Comparison of ENCODE assay signal across 38 mouse cellular contexts in genomic region chr5:88489004-88489403, GRCm38 (mm10). TPM values are rescaled to one million over a fixed set of nuclear protein-coding genes. Genes with fewer than 3 reads are reported as not detected.
"Had no signal": no experiment of that assay in that cellular context is flagged by ENCODE, and none has a peak within 500 bp of the region (broad histone marks: within the 10 kb centered on the region; RNA-seq: fewer than 3 reads in every experiment).

No protein-coding gene starts in this region.

- H3K36me3 ChIP-seq: heart, embryonic 10.5 days; heart, embryonic 12.5 days; hindbrain, embryonic 10.5 days; hindbrain, embryonic 12.5 days; limb, embryonic 10.5 days; limb, embryonic 12.5 days; liver, embryonic 13.5 days; liver, embryonic 15.5 days had no signal

- ATAC-seq: hindbrain, embryonic 16.5 days; intestine, embryonic 16.5 days had no signal

- H3K4me1 ChIP-seq: heart, embryonic 10.5 days; heart, embryonic 12.5 days; hindbrain, embryonic 12.5 days; limb, embryonic 10.5 days; limb, embryonic 12.5 days; liver, embryonic 13.5 days; liver, embryonic 15.5 days had no signal

- DNase-seq: gastrocnemius, adult 2 months; gastrocnemius, postnatal 14 days; gastrocnemius, postnatal 36 days; heart, adult 18-20 months; heart, postnatal 10 days; heart, postnatal 4 days; kidney, adult 11 months; kidney, adult 8-10 months; kidney, postnatal 10 days; kidney, postnatal 25 days; kidney, postnatal 4 days; liver; liver, embryonic 13.5 days had no signal

- H3K27me3 ChIP-seq: heart, embryonic 12.5 days; hindbrain, embryonic 12.5 days; limb, embryonic 12.5 days; liver, embryonic 13.5 days; liver, embryonic 15.5 days had no signal

- H3K4me3 ChIP-seq: gastrocnemius, adult 2 months; heart, embryonic 10.5 days; heart, embryonic 12.5 days; hindbrain, embryonic 10.5 days; hindbrain, embryonic 12.5 days; layer of hippocampus, adult 2 months; left cerebral cortex, adult 2 months; limb, embryonic 10.5 days; limb, embryonic 12.5 days; liver, embryonic 13.5 days; liver, embryonic 15.5 days had no signal

- H3K27ac ChIP-seq: gastrocnemius, adult 2 months; heart, embryonic 10.5 days; hindbrain, embryonic 10.5 days; hindbrain, embryonic 12.5 days; hindbrain, embryonic 14.5 days; layer of hippocampus, adult 2 months; left cerebral cortex, adult 2 months; limb, embryonic 10.5 days; limb, embryonic 12.5 days; liver, embryonic 13.5 days; liver, embryonic 15.5 days had no signal

RNA-seq across cellular contexts. Expression of gene Enam, which starts 1.2 kb away (rescaled TPM):
- total RNA-seq: gastrocnemius, adult 2 months; gastrocnemius, postnatal 14 days; gastrocnemius, postnatal 36 days; heart, adult 18-20 months; heart, adult 8-10 months; heart, postnatal 10 days; heart, postnatal 25 days; heart, postnatal 4 days; layer of hippocampus, adult 2 months; layer of hippocampus, postnatal 10 days; layer of hippocampus, postnatal 25 days; left cerebral cortex, adult 2 months; left cerebral cortex, postnatal 14 days; left cerebral cortex, postnatal 36 days had no signal
- polyA plus RNA-seq: gonadal fat pad, adult 2 months; heart, embryonic 10.5 days; heart, embryonic 12.5 days; heart, embryonic 14.5 days; heart, embryonic 16.5 days; hindbrain, embryonic 10.5 days; hindbrain, embryonic 12.5 days; hindbrain, embryonic 14.5 days; hindbrain, embryonic 16.5 days; intestine, embryonic 14.5 days; intestine, embryonic 16.5 days; kidney, embryonic 14.5 days; kidney, embryonic 16.5 days; liver, embryonic 11.5 days; liver, embryonic 13.5 days; liver, embryonic 15.5 days had no signal

RNA-seq across cellular contexts. Expression of gene Ambn, which starts 33.2 kb away (rescaled TPM):
- total RNA-seq: gastrocnemius, adult 2 months; gastrocnemius, postnatal 14 days; gastrocnemius, postnatal 36 days; heart, adult 18-20 months; heart, adult 8-10 months; heart, postnatal 10 days; heart, postnatal 25 days; heart, postnatal 4 days; layer of hippocampus, adult 2 months; layer of hippocampus, postnatal 10 days; layer of hippocampus, postnatal 25 days; left cerebral cortex, adult 2 months; left cerebral cortex, postnatal 14 days; left cerebral cortex, postnatal 36 days had no signal
- polyA plus RNA-seq: gonadal fat pad, adult 2 months; heart, embryonic 10.5 days; heart, embryonic 12.5 days; heart, embryonic 14.5 days; heart, embryonic 16.5 days; hindbrain, embryonic 10.5 days; hindbrain, embryonic 12.5 days; hindbrain, embryonic 14.5 days; hindbrain, embryonic 16.5 days; intestine, embryonic 14.5 days; intestine, embryonic 16.5 days; kidney, embryonic 14.5 days; kidney, embryonic 16.5 days; liver, embryonic 11.5 days; liver, embryonic 13.5 days; liver, embryonic 15.5 days had no signal

RNA-seq across cellular contexts. Expression of gene Jchain, which starts 38.7 kb away (rescaled TPM):
- polyA plus RNA-seq: heart, embryonic 10.5 days; intestine, embryonic 14.5 days; kidney, embryonic 14.5 days; limb, embryonic 10.5 days; limb, embryonic 12.5 days had no signal
